Mouse (Mus musculus) lung, embryonic 16.5 days (tissue): Measurements from ENCODE around the gene Polk. TPM values are rescaled to one million over a fixed set of nuclear protein-coding genes. Genes with fewer than 3 reads are reported as not detected.
A peak's percentile ranks its signal among the peaks of the same experiment; 100 is the strongest.

Experiments
- ATAC-seq: fragments of 200-750 bp; cut with Nextera tagmentation; 2 replicates; pipeline ENCODE4 v1.8.0; 2017; ENCODE audit warnings: low read depth, mild to moderate bottlenecking, moderate library complexity
- H3K27ac ChIP-seq: fragments of 300-500 bp; sonication (generic); 2 replicates; pipeline ENCODE4 v1.5.1; 2014; ENCODE audit warnings: mild to moderate bottlenecking, control low read depth, low read length
- H3K27me3 ChIP-seq: fragments of 300-500 bp; sonication (generic); 2 replicates; pipeline ENCODE4 v1.6.1; 2014; ENCODE audit warnings: low read depth, low read length, mixed read lengths; ENCODE audit not compliant: control insufficient read depth, insufficient read depth
- H3K36me3 ChIP-seq: fragments of 300-500 bp; sonication (generic); 2 replicates; pipeline ENCODE4 v1.6.1; 2014; ENCODE audit warnings: low read length; ENCODE audit not compliant: control insufficient read depth, insufficient read depth
- H3K4me1 ChIP-seq: fragments of 300-500 bp; sonication (generic); replicated peaks from 2 replicates; pipeline ENCODE4 v1.6.1; 2014; ENCODE audit warnings: low read length, mixed read lengths; ENCODE audit not compliant: control insufficient read depth, insufficient read depth
- H3K4me2 ChIP-seq: fragments of 300-500 bp; sonication (generic); 2 replicates; pipeline ENCODE4 v1.6.1; 2014; ENCODE audit warnings: low read depth, low read length, control low read depth
- H3K4me3 ChIP-seq: fragments of 300-500 bp; sonication (generic); 2 replicates; pipeline ENCODE4 v1.5.1; 2014; ENCODE audit warnings: mild to moderate bottlenecking, low read length, control low read depth
- H3K9ac ChIP-seq: fragments of 300-500 bp; sonication (generic); 2 replicates; pipeline ENCODE4 v1.6.1; 2014; ENCODE audit warnings: low read length, control low read depth
- H3K9me3 ChIP-seq: fragments of 300-500 bp; sonication (generic); 2 replicates; pipeline ENCODE4 v1.6.1; 2016; ENCODE audit warnings: low read length; ENCODE audit not compliant: control insufficient read depth
- WGBS: fragments of 180-500 bp; shearing (Covaris S2); extraction: QIAGEN DNeasy Blood & Tissue Kit; methylation state at CpG from one replicate; pipeline ENCODE4 v1.1.7; 2014; 5-methylcytosine and 5-hydroxymethylcytosine counted together
- polyA plus RNA-seq: library from polyadenylated mRNA; unstranded; fragments of >200 nt; fragmentation: Nextera tagmentation; extraction: Ambion mirVana; gene quantifications from 2 replicates; pipeline ENCODE4 v1.2.1, GENCODE M21; 2015

The Polk gene
- polyA plus RNA-seq, 1 experiment from 2014 or later = 9.9 TPM

- Histone ChIP-seq H3K36me3 (no peaks in the 10 kb centered on the region), H3K9ac (no peak overlapping the region), H3K4me2 (no peak overlapping the region), H3K27ac (0 out of 2 replicates have a peak overlapping the region, but pooled peaks have one; percentile 13), H3K4me1 (peaks cover 10% of the 10 kb centered on the region), H3K9me3 (no peaks in the 10 kb centered on the region), H3K4me3 (no peak overlapping the region), H3K27me3 (no peaks in the 10 kb centered on the region)
- 53% methylated on average over 5 of the region's 5 CpGs for WGBS
- ATAC-seq = peak; percentile 72
Measured at GRCm38 (mm10) chr13:96514154-96514942, 28.0 kb downstream of the Polk start.

GRCm38 (mm10) chr13:96511893-96512292, 30.5 kb downstream of the Polk start:
- no peak overlapping the region for H3K4me3 ChIP-seq
- no peaks in the 10 kb centered on the region for H3K36me3 ChIP-seq
- ATAC-seq = no peak
- WGBS = 38% methylated on average over 5 of the region's 5 CpGs
- no peaks in the 10 kb centered on the region for H3K9me3 ChIP-seq
- H3K4me1 ChIP-seq = peaks cover 10% of the 10 kb centered on the region
- H3K9ac ChIP-seq = no peak overlapping the region
- no peaks in the 10 kb centered on the region for H3K27me3 ChIP-seq
- H3K27ac ChIP-seq = no peak overlapping the region
- no peak overlapping the region for H3K4me2 ChIP-seq

GRCm38 (mm10) chr13:96511262-96511661, 31.1 kb downstream of the Polk start:
- WGBS = 66% methylated on average over 1 of the region's 1 CpGs
- no peak overlapping the region for H3K27ac ChIP-seq
- H3K9me3 ChIP-seq = no peaks in the 10 kb centered on the region
- H3K27me3 ChIP-seq = no peaks in the 10 kb centered on the region
- ATAC-seq = no peak
- no peak overlapping the region for H3K9ac ChIP-seq
- H3K36me3 ChIP-seq = no peaks in the 10 kb centered on the region
- no peak overlapping the region for H3K4me3 ChIP-seq
- no peak overlapping the region for H3K4me2 ChIP-seq
- H3K4me1 ChIP-seq = peaks cover 10% of the 10 kb centered on the region

GRCm38 (mm10) chr13:96510635-96511034, 31.7 kb downstream of the Polk start:
- H3K27ac ChIP-seq = no peak overlapping the region
- H3K27me3 ChIP-seq = no peaks in the 10 kb centered on the region
- no peaks in the 10 kb centered on the region for H3K36me3 ChIP-seq
- 75% methylated on average over 13 of the region's 13 CpGs for WGBS
- H3K4me3 ChIP-seq = no peak overlapping the region
- H3K9ac ChIP-seq = no peak overlapping the region
- H3K4me1 ChIP-seq = peaks cover 10% of the 10 kb centered on the region
- ATAC-seq = 0 out of 2 replicates have a peak, but pooled peaks have one; percentile 37
- H3K9me3 ChIP-seq = no peaks in the 10 kb centered on the region
- no peak overlapping the region for H3K4me2 ChIP-seq

GRCm38 (mm10) chr13:96507541-96507940, 34.8 kb downstream of the Polk start:
- H3K27ac ChIP-seq = no peak overlapping the region
- no peaks in the 10 kb centered on the region for H3K9me3 ChIP-seq
- peaks cover 6% of the 10 kb centered on the region for H3K4me1 ChIP-seq
- H3K4me2 ChIP-seq = no peak overlapping the region
- no peaks in the 10 kb centered on the region for H3K27me3 ChIP-seq
- no peaks in the 10 kb centered on the region for H3K36me3 ChIP-seq
- peak; percentile 61 for ATAC-seq
- no peak overlapping the region for H3K4me3 ChIP-seq
- WGBS = 60% methylated on average over 4 of the region's 4 CpGs
- H3K9ac ChIP-seq = no peak overlapping the region

- Histone ChIP-seq H3K4me1 (no peaks in the 10 kb centered on the region; the same call in 1 of the 2 replicates), H3K9me3 (no peaks in the 10 kb centered on the region), H3K27me3 (no peaks in the 10 kb centered on the region), H3K4me2 (no peak overlapping the region), H3K36me3 (no peaks in the 10 kb centered on the region), H3K9ac (no peak overlapping the region), H3K4me3 (no peak overlapping the region), H3K27ac (no peak overlapping the region)
- WGBS = 54% methylated on average over 6 of the region's 6 CpGs
- ATAC-seq = no peak
Measured at GRCm38 (mm10) chr13:96506313-96506712, 36.1 kb downstream of the Polk start.

GRCm38 (mm10) chr13:96505661-96506060, 36.7 kb downstream of the Polk start:
- Histone ChIP-seq H3K4me2 (no peak overlapping the region), H3K9ac (no peak overlapping the region), H3K27me3 (no peaks in the 10 kb centered on the region), H3K4me3 (no peak overlapping the region), H3K9me3 (no peaks in the 10 kb centered on the region), H3K4me1 (no peaks in the 10 kb centered on the region; the same call in 1 of the 2 replicates), H3K36me3 (0 out of 2 replicates have a peak, but pooled peaks cover 2% of the 10 kb centered on the region), H3K27ac (no peak overlapping the region)
- 40% methylated on average over 4 of the region's 4 CpGs for WGBS
- ATAC-seq = peak; percentile 52; the same call in 1 of the 2 replicates

GRCm38 (mm10) chr13:96499891-96500290, 42.5 kb downstream of the Polk start:
- ATAC-seq = no peak
- Histone ChIP-seq H3K4me1 (no peaks in the 10 kb centered on the region), H3K27ac (no peak overlapping the region), H3K27me3 (no peaks in the 10 kb centered on the region), H3K9me3 (no peaks in the 10 kb centered on the region), H3K9ac (no peak overlapping the region), H3K36me3 (0 out of 2 replicates have a peak, but pooled peaks cover 3% of the 10 kb centered on the region), H3K4me3 (no peak overlapping the region), H3K4me2 (no peak overlapping the region)
- WGBS = 88% methylated on average over 2 of the region's 2 CpGs

- Histone ChIP-seq H3K27ac (no peak overlapping the region), H3K4me3 (no peak overlapping the region), H3K4me1 (no peaks in the 10 kb centered on the region), H3K9ac (no peak overlapping the region), H3K36me3 (0 out of 2 replicates have a peak, but pooled peaks cover 3% of the 10 kb centered on the region), H3K4me2 (no peak overlapping the region), H3K9me3 (no peaks in the 10 kb centered on the region), H3K27me3 (no peaks in the 10 kb centered on the region)
- ATAC-seq = no peak
- 79% methylated on average over 8 of the region's 8 CpGs for WGBS
Measured at GRCm38 (mm10) chr13:96496630-96497029, 45.7 kb downstream of the Polk start.
